In genomic region chr11:18981367-18981766, GRCm38 (mm10) we compare ENCODE assay signal across 23 mouse cellular contexts. TPM values are rescaled to one million over a fixed set of nuclear protein-coding genes. Genes with fewer than 3 reads are reported as not detected.
A peak's percentile ranks its signal among the peaks of the same experiment; 100 is the strongest.
DNase-seq lines count a peak whose midpoint lies in the region; ATAC-seq and TF ChIP-seq lines count a peak whose summit lies in the region.
"Had no signal": no experiment of that assay in that cellular context is flagged by ENCODE, and none has a peak within 500 bp of the region (broad histone marks: within the 10 kb centered on the region; RNA-seq: fewer than 3 reads in every experiment).

No protein-coding gene starts in this region.

- no peak for TF ChIP-seq CTCF in G1E (IDR thresholded peaks at IDR 0.05; ENCODE audit: low read depth, low read length)

- WGBS in heart, embryonic 12.5 days: 16% methylated on average over 4 of the region's 4 CpGs
- 33% methylated on average over 4 of the region's 4 CpGs for WGBS in heart, embryonic 16.5 days

- DNase-seq in heart, postnatal 4 days: no peak
- DNase-seq in heart, postnatal 14 days: no peak
- DNase-seq in 416B (ENCODE audit: low read depth) (peak; percentile 71), G1E (ENCODE audit: low spot score) (no peak)
- DNase-seq in layer of hippocampus, postnatal 36 days: no peak
- DNase-seq: adrenal gland, postnatal 25 days; B cell, adult 2 months; cerebellum, adult 18-20 months; cerebellum, adult 9-11 months; cerebellum, postnatal 36 days; gastrocnemius, adult 2 months; gastrocnemius, postnatal 25 days; kidney, adult 8-10 months had no signal

- intact Hi-C loops in heart, postnatal 14 days (cut with DNase I): no loop called here

- peak overlapping the region; percentile 47 for H3K27ac ChIP-seq in heart, embryonic 12.5 days (ENCODE audit: poor library complexity, severe bottlenecking)
- no peak overlapping the region for H3K27ac ChIP-seq in heart, embryonic 16.5 days (ENCODE audit: low read length)
- H3K27ac ChIP-seq: embryonic facial prominence, embryonic 13.5 days; forebrain, embryonic 13.5 days; gastrocnemius, adult 2 months; hindbrain, embryonic 12.5 days; kidney, postnatal 0 days had no signal

- H3K4me2 ChIP-seq in heart, embryonic 12.5 days: no peak overlapping the region; the same call in 1 of the 2 replicates
- no peak overlapping the region for H3K4me2 ChIP-seq in heart, embryonic 16.5 days (ENCODE audit: low read depth, low read length)
- H3K4me2 ChIP-seq: embryonic facial prominence, embryonic 13.5 days; forebrain, embryonic 13.5 days; hindbrain, embryonic 12.5 days had no signal

- H3K36me3 ChIP-seq in heart, embryonic 12.5 days: peaks cover 44% of the 10 kb centered on the region
- H3K36me3 ChIP-seq in heart, embryonic 16.5 days (ENCODE audit: control insufficient read depth, insufficient read depth): peaks cover 18% of the 10 kb centered on the region; the same call in 1 of the 2 replicates
- H3K36me3 ChIP-seq in G1E (replicated peaks): no peaks in the 10 kb centered on the region

- ATAC-seq in heart, embryonic 12.5 days (ENCODE audit: insufficient number of reproducible peaks, low FRiP score): no peak
- no peak for ATAC-seq in heart, embryonic 16.5 days (replicated peaks; ENCODE audit: extremely low read depth, insufficient read depth, low FRiP score)
- ATAC-seq in G1E (ENCODE audit: extremely low read depth, insufficient number of reproducible peaks, low FRiP score, poor library complexity, severe bottlenecking): peak; percentile 40
- ATAC-seq: CD4-positive, CD25-positive, alpha-beta regulatory T cell, adult 4 months; forebrain, embryonic 13.5 days; hindbrain, embryonic 16.5 days; inflammation-experienced regulatory T-cells, adult 6 months; intestine, postnatal 0 days had no signal

- no peaks in the 10 kb centered on the region for H3K27me3 ChIP-seq in heart, embryonic 12.5 days (replicated peaks)
- H3K27me3 ChIP-seq in heart, embryonic 16.5 days (ENCODE audit: control insufficient read depth, insufficient read depth, low read length): no peaks in the 10 kb centered on the region
- peaks cover 21% of the 10 kb centered on the region for H3K27me3 ChIP-seq in G1E (ENCODE audit: insufficient read depth, low read length)
- H3K27me3 ChIP-seq: embryonic facial prominence, embryonic 13.5 days; forebrain, embryonic 13.5 days; hindbrain, embryonic 12.5 days had no signal

- 0 out of 2 replicates have a peak overlapping the region, but pooled peaks have one; percentile 24 for H3K9ac ChIP-seq in heart, embryonic 12.5 days
- H3K9ac ChIP-seq in heart, embryonic 16.5 days (ENCODE audit: low read length): 0 out of 2 replicates have a peak overlapping the region, but pooled peaks have one; percentile 41
- H3K9ac ChIP-seq: embryonic facial prominence, embryonic 13.5 days; forebrain, embryonic 13.5 days; hindbrain, embryonic 12.5 days had no signal

- peaks cover 62% of the 10 kb centered on the region for H3K4me1 ChIP-seq in heart, embryonic 12.5 days (replicated peaks)
- peaks cover 50% of the 10 kb centered on the region for H3K4me1 ChIP-seq in heart, embryonic 16.5 days (ENCODE audit: control insufficient read depth, insufficient read depth, low read length)
- H3K4me1 ChIP-seq in G1E (ENCODE audit: insufficient read depth, low read depth, low read length): peaks cover 29% of the 10 kb centered on the region

- no peak overlapping the region for H3K4me3 ChIP-seq in heart, embryonic 12.5 days
- no peak overlapping the region for H3K4me3 ChIP-seq in heart, embryonic 16.5 days (ENCODE audit: low read length)
- H3K4me3 ChIP-seq in G1E (ENCODE audit: low read depth, low read length): no peak overlapping the region
- H3K4me3 ChIP-seq: embryonic facial prominence, embryonic 13.5 days; forebrain, embryonic 13.5 days; gastrocnemius, adult 2 months; hindbrain, embryonic 12.5 days had no signal

- no peaks in the 10 kb centered on the region for H3K9me3 ChIP-seq in heart, embryonic 12.5 days (replicated peaks)
- no peaks in the 10 kb centered on the region for H3K9me3 ChIP-seq in heart, embryonic 16.5 days (replicated peaks; ENCODE audit: control insufficient read depth, low read length)
- no peaks in the 10 kb centered on the region for H3K9me3 ChIP-seq in G1E (replicated peaks)
- H3K9me3 ChIP-seq: embryonic facial prominence, embryonic 13.5 days; forebrain, embryonic 13.5 days; hindbrain, embryonic 12.5 days had no signal

RNA-seq across cellular contexts. Expression of gene Meis1, which starts 37.4 kb away (rescaled TPM):
- 75.9 and 81.4 TPM in 2 replicates for polyA plus RNA-seq in heart, embryonic 12.5 days (2016; fragmentation: Nextera tagmentation; extraction: Ambion mirVana)
- 10 to 100 TPM; 37.8 to 41.6 TPM for total RNA-seq in heart, postnatal 4 days (2021)
- polyA plus RNA-seq in heart, embryonic 16.5 days (2015; fragmentation: Nextera tagmentation; extraction: Ambion mirVana): 59.8 and 61.6 TPM in 2 replicates
- 10 to 100 TPM; 30.1 to 33.9 TPM for total RNA-seq in heart, postnatal 14 days (2021)
- total RNA-seq in G1E (2014; fragmentation: Nextera tagmentation) (0.53 and 0.98 TPM in 2 replicates), G1E (2017) (3.1 and 4.3 TPM in 2 replicates)
- polyA plus RNA-seq in G1E (2012): 0.41 and 0.64 TPM in 2 replicates
- 1 to 10 TPM; 1.8 to 2.3 TPM for total RNA-seq in layer of hippocampus, postnatal 36 days (2021)

Comparison
In these comparisons a context has a peak if more than half of its experiments do, and no peak if none do; other contexts are left out.
1. RNA of gene Meis1, which starts 37.4 kb away (total RNA-seq): 37.8 to 41.6 TPM in heart, postnatal 4 days and 30.1 to 33.9 TPM in heart, postnatal 14 days; 0.53 to 4.3 TPM in G1E and 1.8 to 2.3 TPM in layer of hippocampus, postnatal 36 days; every median in the first group is over 4 times any median in the second.